Mouse (Mus musculus): ENCODE measurements around the gene Stk11. TPM values are rescaled to one million over a fixed set of nuclear protein-coding genes. Genes with fewer than 3 reads are reported as not detected.

The Stk11 gene
- total RNA-seq, 1 experiment: 124 TPM

GRCm38 (mm10) chr10:80138553-80139438 lies 23.2 kb downstream of the Stk11 start, which contains the start of gene Atp5d:
Atp5d (plus strand) TSS chr10:80138632.
- Histone ChIP-seq H3K9ac (ENCODE audit: insufficient read depth, low read depth, low read length, poor library complexity, severe bottlenecking) (peak within 1 kb of the TSS; percentile 83), H3K4me1 (ENCODE audit: control insufficient read depth in 2 of 2, insufficient read depth in 2 of 2, low read length in 2 of 2, poor library complexity in 1 of 2) (peaks cover 5 to 15% of the 10 kb centered on the region in 2 experiments; a peak in 3 of 4 replicates), H3K4me3 (ENCODE audit: insufficient read depth in 1 of 2, low read depth in 1 of 2, low read length in 2 of 2, poor library complexity in 1 of 2, severe bottlenecking in 1 of 2) (peak within 1 kb of the TSS; percentile 71 to 97), H3K27ac (ENCODE audit: insufficient read depth, low read depth, low read length, poor library complexity, severe bottlenecking) (peak within 1 kb of the TSS; percentile 64), H3K9me3 (ENCODE audit: control insufficient read depth, insufficient read depth, low read depth, low read length) (no peaks in the 10 kb centered on the region), H3K36me3 (ENCODE audit: control insufficient read depth, insufficient read depth, low read length, poor library complexity, severe bottlenecking) (peaks cover 23% of the 10 kb centered on the region)
- no peak for DNase-seq (ENCODE audit: low read depth, low spot score)
- in situ Hi-C loops (cut with MboI; ENCODE audit: low sequenced_read_pairs in 2 of 2, unreplicated experiment in 2 of 2): no loop called here
- TF ChIP-seq ZC3H11A (IDR thresholded peaks at IDR 0.05; ENCODE audit: borderline replicate concordance, low read depth, low read length): no peak
- no peak for TF ChIP-seq MAFK (IDR thresholded peaks at IDR 0.05; ENCODE audit: insufficient read depth, low read depth, low read length)
- TF ChIP-seq HCFC1 (IDR thresholded peaks at IDR 0.05; ENCODE audit: borderline replicate concordance, insufficient read depth, low read length): 0 out of 2 replicates have a peak, but pooled peaks have one; percentile 17
- no peak for TF ChIP-seq CHD2 (IDR thresholded peaks at IDR 0.05; ENCODE audit: low read depth, low read length)
- TF ChIP-seq ZNF384 (IDR thresholded peaks at IDR 0.05; ENCODE audit: low read depth, low read length): no peak

GRCm38 (mm10) chr10:80139439-80139775 lies 23.8 kb downstream of the Stk11 start:
- Histone ChIP-seq H3K27ac (ENCODE audit: insufficient read depth, low read depth, low read length, poor library complexity, severe bottlenecking) (no peak overlapping the region), H3K9ac (ENCODE audit: insufficient read depth, low read depth, low read length, poor library complexity, severe bottlenecking) (no peak overlapping the region), H3K4me1 (ENCODE audit: control insufficient read depth in 2 of 2, insufficient read depth in 2 of 2, low read length in 2 of 2, poor library complexity in 1 of 2) (peaks cover 5 to 20% of the 10 kb centered on the region in 2 experiments; a peak in 3 of 4 replicates), H3K9me3 (ENCODE audit: control insufficient read depth, insufficient read depth, low read depth, low read length) (no peaks in the 10 kb centered on the region), H3K36me3 (ENCODE audit: control insufficient read depth, insufficient read depth, low read length, poor library complexity, severe bottlenecking) (peaks cover 23% of the 10 kb centered on the region), H3K4me3 (ENCODE audit: insufficient read depth in 1 of 2, low read depth in 1 of 2, low read length in 2 of 2, poor library complexity in 1 of 2, severe bottlenecking in 1 of 2) (peak overlapping the region; percentile 71 to 97)
- TF ChIP-seq CHD2 (IDR thresholded peaks at IDR 0.05; ENCODE audit: low read depth, low read length) (no peak), HCFC1 (IDR thresholded peaks at IDR 0.05; ENCODE audit: borderline replicate concordance, insufficient read depth, low read length) (no peak), ZC3H11A (IDR thresholded peaks at IDR 0.05; ENCODE audit: borderline replicate concordance, low read depth, low read length) (no peak), ZNF384 (IDR thresholded peaks at IDR 0.05; ENCODE audit: low read depth, low read length) (no peak), MAFK (IDR thresholded peaks at IDR 0.05; ENCODE audit: insufficient read depth, low read depth, low read length) (no peak)
- in situ Hi-C loops (cut with MboI; ENCODE audit: low sequenced_read_pairs in 2 of 2, unreplicated experiment in 2 of 2): no loop called here
- DNase-seq (ENCODE audit: low read depth, low spot score): no peak

DNA sequence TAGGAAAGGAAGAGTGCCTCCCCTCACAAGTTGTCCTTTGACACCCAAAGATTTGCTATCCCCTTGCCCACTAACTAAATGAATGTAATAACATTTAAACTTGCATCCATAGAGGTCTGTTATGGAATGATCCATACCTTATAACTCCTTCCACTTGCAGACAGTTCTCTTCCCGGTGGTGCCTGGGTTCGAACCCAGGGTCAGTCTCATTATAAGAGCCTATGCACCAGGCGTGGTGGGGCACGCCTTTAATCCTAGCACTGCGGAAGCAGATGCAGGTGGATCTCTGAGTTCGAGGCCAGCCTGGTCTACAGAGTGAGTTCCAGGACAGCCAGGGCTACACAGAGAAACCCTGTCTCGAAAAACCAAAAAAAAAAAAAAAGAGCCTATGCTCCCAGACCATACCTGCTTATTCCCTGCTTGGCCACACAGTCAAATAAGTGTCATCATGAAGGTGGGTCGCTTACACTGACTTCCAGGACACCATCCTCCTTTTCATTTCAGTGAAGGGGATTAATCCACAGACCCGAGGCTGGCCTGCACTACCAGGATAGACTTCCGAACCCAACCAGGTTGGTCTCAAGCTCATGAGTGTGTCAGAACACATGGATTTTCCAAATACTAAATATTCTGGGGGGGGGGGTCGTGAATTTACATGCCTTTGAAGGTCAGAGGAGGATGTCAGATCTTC lies 24.5 kb downstream of the Stk11 start:
- H3K4me3 ChIP-seq (ENCODE audit: insufficient read depth in 1 of 2, low read depth in 1 of 2, low read length in 2 of 2, poor library complexity in 1 of 2, severe bottlenecking in 1 of 2): no peak overlapping the region

GRCm38 (mm10) chr10:80140666-80141035 lies 25.0 kb downstream of the Stk11 start, which contains the start of gene Cbarp:
Cbarp (minus strand) TSS chr10:80140835.
- H3K9ac ChIP-seq (ENCODE audit: insufficient read depth, low read depth, low read length, poor library complexity, severe bottlenecking): peak within 1 kb of the TSS; percentile 54; the same call in 1 of the 2 replicates
- peaks cover 5 to 23% of the 10 kb centered on the region in 2 experiments; a peak in 3 of 4 replicates for H3K4me1 ChIP-seq (ENCODE audit: control insufficient read depth in 2 of 2, insufficient read depth in 2 of 2, low read length in 2 of 2, poor library complexity in 1 of 2)
- no peak within 1 kb of the TSS for H3K27ac ChIP-seq (ENCODE audit: insufficient read depth, low read depth, low read length, poor library complexity, severe bottlenecking)
- H3K36me3 ChIP-seq (ENCODE audit: control insufficient read depth, insufficient read depth, low read length, poor library complexity, severe bottlenecking): peaks cover 25% of the 10 kb centered on the region
- in situ Hi-C loops (cut with MboI; ENCODE audit: low sequenced_read_pairs in 2 of 2, unreplicated experiment in 2 of 2): no loop called here
- DNase-seq (ENCODE audit: low read depth, low spot score): no peak
- peak within 1 kb of the TSS; percentile 49 to 96 for H3K4me3 ChIP-seq (ENCODE audit: insufficient read depth in 1 of 2, low read depth in 1 of 2, low read length in 2 of 2, poor library complexity in 1 of 2, severe bottlenecking in 1 of 2)
- H3K9me3 ChIP-seq (ENCODE audit: control insufficient read depth, insufficient read depth, low read depth, low read length): no peaks in the 10 kb centered on the region
- TF ChIP-seq ZNF384 (IDR thresholded peaks at IDR 0.05; ENCODE audit: low read depth, low read length) (no peak), CHD2 (IDR thresholded peaks at IDR 0.05; ENCODE audit: low read depth, low read length) (no peak), ZC3H11A (IDR thresholded peaks at IDR 0.05; ENCODE audit: borderline replicate concordance, low read depth, low read length) (no peak), MAFK (IDR thresholded peaks at IDR 0.05; ENCODE audit: insufficient read depth, low read depth, low read length) (no peak), HCFC1 (IDR thresholded peaks at IDR 0.05; ENCODE audit: borderline replicate concordance, insufficient read depth, low read length) (no peak)

More for the DNA sequence above, 24.5 kb downstream of the Stk11 start:
- TF ChIP-seq CHD2 (IDR thresholded peaks at IDR 0.05; ENCODE audit: low read depth, low read length): no peak
- no peak for TF ChIP-seq ZNF384 (IDR thresholded peaks at IDR 0.05; ENCODE audit: low read depth, low read length)
- TF ChIP-seq MAFK (IDR thresholded peaks at IDR 0.05; ENCODE audit: insufficient read depth, low read depth, low read length): no peak
- no peak for TF ChIP-seq ZC3H11A (IDR thresholded peaks at IDR 0.05; ENCODE audit: borderline replicate concordance, low read depth, low read length)
- TF ChIP-seq HCFC1 (IDR thresholded peaks at IDR 0.05; ENCODE audit: borderline replicate concordance, insufficient read depth, low read length): no peak
- no peaks in the 10 kb centered on the region for H3K9me3 ChIP-seq (ENCODE audit: control insufficient read depth, insufficient read depth, low read depth, low read length)
- H3K9ac ChIP-seq (ENCODE audit: insufficient read depth, low read depth, low read length, poor library complexity, severe bottlenecking): no peak overlapping the region
- H3K27ac ChIP-seq (ENCODE audit: insufficient read depth, low read depth, low read length, poor library complexity, severe bottlenecking): no peak overlapping the region
- peaks cover 5 to 22% of the 10 kb centered on the region in 2 experiments; a peak in 3 of 4 replicates for H3K4me1 ChIP-seq (ENCODE audit: control insufficient read depth in 2 of 2, insufficient read depth in 2 of 2, low read length in 2 of 2, poor library complexity in 1 of 2)
- peaks cover 23% of the 10 kb centered on the region for H3K36me3 ChIP-seq (ENCODE audit: control insufficient read depth, insufficient read depth, low read length, poor library complexity, severe bottlenecking)
- no peak for DNase-seq (ENCODE audit: low read depth, low spot score)
- in situ Hi-C loops (cut with MboI; ENCODE audit: low sequenced_read_pairs in 2 of 2, unreplicated experiment in 2 of 2): no loop called here
